In the genomic region with DNA sequence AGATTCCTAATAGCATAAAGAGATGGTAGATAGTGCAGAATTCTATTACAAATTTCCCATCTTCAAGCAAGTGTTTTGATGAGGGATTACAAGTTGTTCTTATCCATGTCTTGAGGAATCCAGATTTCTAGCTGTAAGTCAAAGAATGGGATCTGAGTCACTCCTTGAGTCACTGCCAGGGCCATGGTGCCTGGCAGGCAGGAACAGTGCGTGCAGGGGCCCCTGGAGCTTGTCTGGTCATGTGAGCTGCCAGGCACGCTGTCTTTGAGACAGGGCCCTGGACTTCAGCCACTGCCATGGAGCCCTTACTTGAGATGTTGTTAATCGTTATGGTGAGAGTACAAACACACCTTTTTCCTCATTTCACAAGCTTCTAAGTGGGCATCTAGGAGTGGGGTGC, we compare ENCODE assay signal across 10 mouse cellular contexts.
DNase-seq lines count a peak whose midpoint lies in the region; ATAC-seq and TF ChIP-seq lines count a peak whose summit lies in the region.
"Had no signal": no experiment of that assay in that cellular context is flagged by ENCODE, and none has a peak within 500 bp of the region (broad histone marks: within the 10 kb centered on the region; RNA-seq: fewer than 3 reads in every experiment).

No protein-coding gene starts in this region.

- H3K4me1 ChIP-seq in lung, postnatal 0 days (ENCODE audit: insufficient read depth, low read depth, low read length): no peaks in the 10 kb centered on the region
- H3K4me1 ChIP-seq in midbrain, embryonic 14.5 days (ENCODE audit: control insufficient read depth, insufficient read depth, low read length): no peaks in the 10 kb centered on the region
- no peaks in the 10 kb centered on the region for H3K4me1 ChIP-seq in liver, embryonic 12.5 days

- H3K9ac ChIP-seq in lung, postnatal 0 days (replicated peaks; ENCODE audit: low read depth): no peak overlapping the region
- no peak overlapping the region for H3K9ac ChIP-seq in midbrain, embryonic 14.5 days (replicated peaks; ENCODE audit: low read length)
- no peak overlapping the region for H3K9ac ChIP-seq in liver, embryonic 12.5 days
- H3K9ac ChIP-seq: limb, embryonic 12.5 days had no signal

- 50% methylated on average over 3 of the region's 3 CpGs for WGBS in lung, postnatal 0 days
- WGBS in midbrain, embryonic 14.5 days: 81% methylated on average over 3 of the region's 3 CpGs
- 58% methylated on average over 3 of the region's 3 CpGs for WGBS in liver, embryonic 12.5 days (ENCODE audit: insufficient replicate concordance)

- H3K36me3 ChIP-seq in lung, postnatal 0 days (ENCODE audit: insufficient read depth, low read length): no peaks in the 10 kb centered on the region
- no peaks in the 10 kb centered on the region for H3K36me3 ChIP-seq in midbrain, embryonic 14.5 days (ENCODE audit: control insufficient read depth, insufficient read depth, low read length)
- no peaks in the 10 kb centered on the region for H3K36me3 ChIP-seq in liver, embryonic 12.5 days
- H3K36me3 ChIP-seq: limb, embryonic 12.5 days had no signal

- DNase-seq in layer of hippocampus, adult 11-12 months (ENCODE audit: low spot score): peak; percentile 21
- DNase-seq in layer of hippocampus, postnatal 10 days (ENCODE audit: low spot score in 2 of 2): no peak
- DNase-seq in adrenal gland, adult 2 months: peak; percentile 74
- DNase-seq in gastrocnemius, postnatal 10 days: peak; percentile 15
- peak; percentile 27 for DNase-seq in lung, postnatal 0 days (ENCODE audit: low spot score)
- DNase-seq in midbrain, embryonic 14.5 days: no peak
- no peak for DNase-seq in spleen, adult 12 weeks (ENCODE audit: low spot score)

- TF ChIP-seq EP300 in lung, postnatal 0 days (IDR thresholded peaks at IDR 0.05): no peak

- no peak overlapping the region for H3K4me2 ChIP-seq in lung, postnatal 0 days (replicated peaks; ENCODE audit: low read depth, low read length)
- no peak overlapping the region for H3K4me2 ChIP-seq in midbrain, embryonic 14.5 days (ENCODE audit: low read length)
- no peak overlapping the region for H3K4me2 ChIP-seq in liver, embryonic 12.5 days
- H3K4me2 ChIP-seq: limb, embryonic 12.5 days had no signal

- H3K27ac ChIP-seq in lung, postnatal 0 days (ENCODE audit: low read length): no peak overlapping the region
- no peak overlapping the region for H3K27ac ChIP-seq in midbrain, embryonic 14.5 days (replicated peaks; ENCODE audit: low read depth, low read length)
- no peak overlapping the region for H3K27ac ChIP-seq in liver, embryonic 12.5 days
- H3K27ac ChIP-seq: limb, embryonic 12.5 days had no signal

- H3K27me3 ChIP-seq in lung, postnatal 0 days (replicated peaks; ENCODE audit: insufficient read depth, low read length): no peaks in the 10 kb centered on the region
- H3K27me3 ChIP-seq in midbrain, embryonic 14.5 days (ENCODE audit: control insufficient read depth, insufficient read depth, low read length): no peaks in the 10 kb centered on the region
- no peaks in the 10 kb centered on the region for H3K27me3 ChIP-seq in liver, embryonic 12.5 days (replicated peaks)
- H3K27me3 ChIP-seq: limb, embryonic 12.5 days had no signal

- H3K9me3 ChIP-seq in lung, postnatal 0 days (ENCODE audit: low read length): no peaks in the 10 kb centered on the region
- no peaks in the 10 kb centered on the region for H3K9me3 ChIP-seq in midbrain, embryonic 14.5 days (ENCODE audit: control insufficient read depth, low read length)
- H3K9me3 ChIP-seq in liver, embryonic 12.5 days (replicated peaks): no peaks in the 10 kb centered on the region
- H3K9me3 ChIP-seq: limb, embryonic 12.5 days had no signal

- ATAC-seq in lung, postnatal 0 days: peak; percentile 44
- ATAC-seq in midbrain, embryonic 14.5 days (ENCODE audit: low FRiP score, low TSS enrichment): no peak
- ATAC-seq in liver, embryonic 12.5 days: no peak

- no peak for TF ChIP-seq CTCF in lung, postnatal 0 days (IDR thresholded peaks at IDR 0.05)

- H3K4me3 ChIP-seq in lung, postnatal 0 days (ENCODE audit: low read depth, low read length): no peak overlapping the region
- H3K4me3 ChIP-seq in midbrain, embryonic 14.5 days (replicated peaks; ENCODE audit: low read depth, low read length): no peak overlapping the region
- no peak overlapping the region for H3K4me3 ChIP-seq in liver, embryonic 12.5 days
- H3K4me3 ChIP-seq: erythroblast, embryonic 14.5 days; limb, embryonic 12.5 days had no signal

Comparison
In these comparisons a context has a peak if more than half of its experiments do, and no peak if none do; other contexts are left out.
1. DNase-seq: peak in layer of hippocampus, adult 11-12 months (single experiment), adrenal gland, adult 2 months (single experiment), gastrocnemius, postnatal 10 days (single experiment) and lung, postnatal 0 days (single experiment); none in layer of hippocampus, postnatal 10 days (0 of 2), midbrain, embryonic 14.5 days (single experiment) and spleen, adult 12 weeks (single experiment).